Mouse (Mus musculus): ENCODE measurements around the gene Pes1.

DNA sequence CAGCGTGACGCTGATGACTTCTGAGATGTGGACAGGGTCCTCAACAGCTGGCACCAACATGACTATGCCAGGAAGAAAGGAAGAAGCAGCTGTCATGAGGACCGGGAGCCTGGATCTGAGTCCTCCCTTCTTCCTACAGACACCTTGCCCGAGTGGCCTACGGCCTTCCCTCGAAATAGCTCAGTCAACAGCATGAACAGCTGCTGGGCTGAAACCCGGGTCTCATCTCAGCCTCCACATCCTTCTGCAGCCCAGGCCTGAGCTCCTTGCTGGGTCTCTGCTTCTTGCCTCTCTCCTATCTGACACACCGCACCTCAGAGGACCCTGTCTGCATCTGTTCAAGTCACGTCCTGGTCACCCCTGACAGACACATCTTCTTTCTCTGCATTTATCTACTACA, 41.7 kb upstream of the Pes1 start:
- TF ChIP-seq HCFC1 (IDR thresholded peaks at IDR 0.05; ENCODE audit: borderline replicate concordance, insufficient read depth, low read length), result no peak
- TF ChIP-seq ZNF384 (IDR thresholded peaks at IDR 0.05; ENCODE audit: low read depth, low read length), result no peak

Data from ES-E14 (cell line).